Mouse (Mus musculus) right cerebral cortex, adult 2 months (tissue): ENCODE measurements around the gene Plaur.

Experiments used
- DNase-seq, 2 experiments: peaks; one replicate each; pipeline ENCODE4 v3.0.0; 2021 to 2022; ENCODE audit warnings: low spot score in 2 of 2

The Plaur gene

GRCm38 (mm10) chr7:24462388-24463319 is at the start of gene Plaur:
Plaur (plus strand) TSS chr7:24462484.
- no peak for DNase-seq

DNA sequence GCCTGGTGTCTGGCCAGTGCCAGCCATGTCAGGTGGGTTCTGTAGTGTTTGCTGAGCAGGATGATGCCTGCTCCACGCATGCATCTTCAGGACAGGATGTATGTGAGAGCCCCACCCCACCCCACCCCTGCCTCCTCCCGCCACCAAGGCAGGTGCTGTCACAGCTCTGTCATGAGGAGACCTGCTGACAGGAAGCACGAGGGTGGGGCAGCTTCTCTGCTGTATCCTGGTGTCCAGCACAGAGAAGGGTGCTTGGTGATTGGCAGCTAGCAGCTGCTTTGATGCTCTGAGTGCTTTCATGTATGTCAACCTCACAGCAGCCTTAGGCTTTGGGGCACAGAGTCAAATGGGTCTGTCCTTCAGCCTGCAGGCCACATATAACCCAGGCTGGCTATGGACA is 48.7 kb upstream of the Plaur start:
- no peak for DNase-seq

DNA sequence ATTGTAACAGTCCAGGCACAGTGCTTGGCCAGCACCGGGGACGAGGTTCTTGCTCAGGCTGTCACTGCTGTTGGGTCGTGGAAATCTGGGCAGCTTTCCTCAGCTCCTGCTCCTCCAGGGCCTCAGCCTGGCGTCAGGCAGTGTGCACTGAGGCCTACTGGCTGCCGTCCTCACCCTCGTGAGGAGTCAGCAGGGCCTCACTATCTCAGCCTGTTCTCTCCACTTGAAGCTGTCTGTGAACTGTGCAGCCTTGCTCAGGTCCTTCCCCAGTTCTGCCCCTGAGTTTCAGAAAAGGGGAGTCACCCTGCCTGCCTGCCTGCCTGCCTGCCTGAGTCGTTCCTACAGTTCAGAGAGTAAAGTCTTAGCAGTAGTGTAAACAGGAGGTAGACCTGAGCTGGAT is 47.0 kb upstream of the Plaur start:
- no peak for DNase-seq

GRCm38 (mm10) chr7:24419579-24419978 is 42.7 kb upstream of the Plaur start:
- DNase-seq = no peak

DNA sequence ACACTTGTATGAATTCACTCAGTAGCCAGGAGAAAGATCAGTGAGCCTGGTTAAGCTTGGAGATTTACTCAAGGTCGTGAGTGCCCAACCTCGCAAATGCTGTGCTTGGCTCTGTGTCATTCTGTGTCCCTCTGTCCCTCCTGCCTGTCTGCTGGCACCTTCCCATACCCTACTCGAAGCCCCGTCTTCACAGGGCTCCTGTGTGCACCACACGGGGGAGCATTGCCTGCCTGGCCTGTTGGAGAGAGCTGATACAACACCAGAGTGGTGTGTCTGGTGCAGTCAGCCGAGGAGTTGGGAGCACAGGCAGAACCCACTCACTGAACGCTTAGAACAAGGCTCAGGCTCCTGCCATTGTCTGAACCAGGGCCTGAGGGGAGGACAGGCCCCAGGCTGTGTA is 40.6 kb upstream of the Plaur start:
- DNase-seq = no peak

DNA sequence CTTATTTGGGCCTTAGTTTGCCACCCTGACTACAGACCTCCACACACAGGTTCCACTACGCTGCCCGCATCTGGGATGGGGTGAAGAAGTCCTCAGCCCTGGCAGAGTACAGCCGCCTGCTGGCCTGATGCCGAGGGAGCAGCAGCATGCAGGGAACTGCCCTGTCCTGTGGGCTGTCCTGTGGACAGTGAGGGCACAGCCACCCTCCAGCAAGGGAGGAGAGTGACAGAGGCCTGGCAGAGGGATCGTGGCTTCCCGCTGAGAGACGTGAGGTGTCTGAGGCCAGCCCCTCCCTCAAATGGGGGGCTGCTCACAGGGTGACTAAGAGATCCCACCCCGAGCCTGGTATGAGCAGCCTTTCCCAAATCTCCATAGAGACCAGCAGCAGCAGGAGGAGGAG is 40.0 kb upstream of the Plaur start:
- no peak for DNase-seq

GRCm38 (mm10) chr7:24423107-24423763 is 39.0 kb upstream of the Plaur start:
- DNase-seq = no peak

GRCm38 (mm10) chr7:24423956-24424732 is 38.1 kb upstream of the Plaur start:
- no peak for DNase-seq

GRCm38 (mm10) chr7:24425919-24426318 is 36.4 kb upstream of the Plaur start:
- no peak for DNase-seq

DNA sequence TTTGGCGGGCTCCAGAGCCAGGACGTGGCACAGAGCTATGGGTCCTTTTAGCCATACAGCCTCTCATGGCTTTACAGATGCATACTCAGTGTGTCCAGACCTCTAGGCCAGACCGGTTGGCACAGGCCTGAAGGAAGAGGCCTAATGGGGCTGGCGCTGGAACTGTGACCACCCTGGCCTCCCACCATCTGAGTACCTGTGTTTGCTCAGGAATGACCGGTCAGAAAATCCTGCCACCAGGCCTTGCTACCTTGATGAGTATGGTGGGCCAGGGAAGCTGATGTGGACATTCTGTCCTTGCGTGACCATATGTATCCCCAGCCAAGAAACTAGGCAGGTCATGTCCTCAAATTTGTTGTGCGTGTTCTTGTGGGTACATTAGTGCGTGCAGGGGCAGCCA is 35.1 kb upstream of the Plaur start:
- no peak for DNase-seq

- no peak for DNase-seq
Observed at GRCm38 (mm10) chr7:24428725-24429124, 33.6 kb upstream of the Plaur start.

GRCm38 (mm10) chr7:24429413-24430112 is 32.7 kb upstream of the Plaur start:
- DNase-seq = peak; percentile 76 to 82

GRCm38 (mm10) chr7:24430551-24431345 is 31.5 kb upstream of the Plaur start:
- no peak for DNase-seq

DNA sequence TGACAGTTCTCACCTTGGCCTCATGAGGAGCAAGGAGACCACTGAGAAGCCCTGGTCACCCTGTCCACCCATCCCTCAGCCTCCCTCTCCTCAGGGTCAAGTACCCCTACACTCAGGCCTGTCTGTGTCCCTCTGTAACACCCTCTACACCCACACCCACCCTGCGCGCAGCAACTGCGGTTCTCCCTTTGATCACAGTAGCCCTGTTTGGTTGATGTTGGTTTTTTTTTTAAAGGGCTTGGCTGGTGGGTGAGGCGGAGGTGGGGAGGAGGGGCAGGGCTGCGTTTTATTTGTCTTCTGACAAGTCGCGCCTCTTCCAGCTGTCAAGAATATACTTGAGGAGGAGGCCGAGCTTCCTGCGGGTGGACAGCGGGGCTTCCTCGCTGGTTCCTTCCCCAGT is 30.6 kb upstream of the Plaur start:
- no peak for DNase-seq

DNA sequence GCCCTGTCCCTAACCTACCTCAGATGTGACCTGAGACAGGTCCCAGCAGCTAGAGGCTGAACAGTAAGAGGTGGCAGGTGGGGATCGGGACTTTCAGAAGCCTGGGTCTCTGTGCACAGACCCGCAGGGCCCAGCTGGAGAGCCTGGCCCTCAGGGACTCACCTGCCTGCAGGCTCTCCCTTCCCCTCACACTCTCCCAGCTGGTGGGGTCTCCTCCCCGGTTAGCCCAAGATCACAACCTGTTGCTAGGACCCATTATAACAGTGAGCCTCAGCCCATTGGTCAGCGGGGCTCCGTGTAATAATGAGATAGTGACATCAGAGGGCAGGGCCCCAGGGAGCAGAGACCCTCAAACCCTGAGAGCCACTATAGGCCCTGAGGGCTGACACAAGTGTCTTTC is 27.0 kb upstream of the Plaur start:
- DNase-seq = no peak

DNA sequence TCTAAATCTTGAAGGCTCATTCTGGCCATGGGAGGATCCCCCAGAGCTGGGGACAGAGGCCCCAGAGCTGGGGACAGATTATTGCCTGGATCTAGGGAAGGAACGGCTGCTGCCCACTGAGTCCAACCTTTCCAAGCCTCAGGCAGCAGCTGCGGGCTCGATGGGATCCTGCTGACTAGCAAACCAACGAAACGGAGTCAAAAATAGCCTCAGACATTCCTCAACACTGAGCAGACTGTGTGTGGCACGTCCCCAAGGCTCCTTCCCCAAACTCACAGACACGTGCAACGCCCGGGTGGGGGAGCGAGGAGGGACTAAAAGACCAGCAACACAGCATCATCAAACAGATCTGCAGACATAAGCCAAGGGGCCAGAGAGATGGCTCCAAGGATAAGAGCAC is 24.3 kb upstream of the Plaur start:
- peak; percentile 60 to 67 for DNase-seq

- DNase-seq = no peak
Observed at GRCm38 (mm10) chr7:24439191-24439590, 23.1 kb upstream of the Plaur start.

GRCm38 (mm10) chr7:24439891-24440290 is 22.4 kb upstream of the Plaur start:
- DNase-seq = no peak

DNA sequence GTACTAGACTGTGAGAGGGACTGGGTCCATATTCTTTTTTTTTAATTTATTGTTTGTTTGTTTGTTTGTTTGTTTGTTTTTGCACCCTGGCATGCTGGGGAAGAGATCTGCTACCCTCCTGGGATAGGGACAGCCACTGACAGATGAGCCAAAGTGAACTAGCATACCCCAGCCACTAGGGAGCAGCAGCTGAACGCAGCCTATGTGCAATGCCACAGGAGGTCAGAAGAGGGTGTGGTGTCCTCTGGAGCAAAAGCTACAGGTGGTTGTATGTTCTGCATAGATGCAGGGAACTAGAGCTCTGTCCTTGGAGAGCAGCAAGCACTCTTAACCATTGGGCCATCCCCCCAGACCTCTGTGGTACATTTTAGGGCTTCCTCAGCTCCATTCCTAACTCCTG is 20.5 kb upstream of the Plaur start:
- peak; percentile 45 to 63 for DNase-seq

- DNase-seq = no peak
Observed at GRCm38 (mm10) chr7:24442313-24442712, 20.0 kb upstream of the Plaur start.
